Mouse (Mus musculus) kidney, embryonic 16.5 days (tissue): ENCODE data around the gene Fam186a. TPM values are rescaled to one million over a fixed set of nuclear protein-coding genes. Genes with fewer than 3 reads are reported as not detected.
A peak's percentile ranks its signal among the peaks of the same experiment; 100 is the strongest.
"Not testable (repeated sequence)": the region's sequence is repeated elsewhere in the genome, so short reads cannot be mapped to it uniquely, and the experiment has no call there.

Source experiments
- ATAC-seq: fragments of 200-750 bp; cut with Nextera tagmentation; 2 replicates; pipeline ENCODE4 v1.8.0; 2017; ENCODE audit warnings: moderate TSS enrichment; ENCODE audit not compliant: low FRiP score, low TSS enrichment
- H3K27ac ChIP-seq: fragments of 300-500 bp; sonication (generic); 2 replicates; pipeline ENCODE4 v1.5.1; 2014; ENCODE audit warnings: low read length
- H3K27me3 ChIP-seq: fragments of 300-500 bp; sonication (generic); 2 replicates; pipeline ENCODE4 v1.6.1; 2014; ENCODE audit warnings: low read length, control low read depth, mixed read lengths; ENCODE audit not compliant: insufficient read depth
- H3K36me3 ChIP-seq: fragments of 300-500 bp; sonication (generic); 2 replicates; pipeline ENCODE4 v1.6.1; 2014; ENCODE audit warnings: low read length, control low read depth, mixed read lengths; ENCODE audit not compliant: insufficient read depth
- H3K4me1 ChIP-seq: fragments of 300-500 bp; sonication (generic); 2 replicates; pipeline ENCODE4 v1.6.1; 2014; ENCODE audit warnings: low read length, control low read depth, mixed read lengths; ENCODE audit not compliant: insufficient read depth
- H3K4me2 ChIP-seq: fragments of 300-500 bp; sonication (generic); replicated peaks from 2 replicates; pipeline ENCODE4 v1.6.1; 2014; ENCODE audit warnings: low read depth, low read length
- H3K4me3 ChIP-seq: fragments of 300-500 bp; sonication (generic); 2 replicates; pipeline ENCODE4 v1.5.1; 2014; ENCODE audit warnings: mild to moderate bottlenecking, low read length
- H3K9ac ChIP-seq: fragments of 300-500 bp; sonication (generic); replicated peaks from 2 replicates; pipeline ENCODE4 v1.6.1; 2014; ENCODE audit warnings: low read length
- H3K9me3 ChIP-seq: fragments of 300-500 bp; sonication (generic); 2 replicates; pipeline ENCODE4 v1.6.1; 2016; ENCODE audit warnings: low read length, control low read depth
- WGBS: fragments of 180-500 bp; shearing (Covaris S2); extraction: QIAGEN DNeasy Blood & Tissue Kit; methylation state at CpG from one replicate; pipeline ENCODE4 v1.1.7; 2014; 5-methylcytosine and 5-hydroxymethylcytosine counted together
- polyA plus RNA-seq: library from polyadenylated mRNA; unstranded; fragments of >200 nt; fragmentation: Nextera tagmentation; extraction: Ambion mirVana; gene quantifications from 2 replicates; pipeline ENCODE4 v1.2.1, GENCODE M21; 2015

The Fam186a gene
- polyA plus RNA-seq, 1 experiment from 2014 or later, result 0.02 TPM

- not testable (repeated sequence) for H3K4me3 ChIP-seq, H3K9ac ChIP-seq
Measured at GRCm38 (mm10) chr15:99887130-99887529, 79.7 kb downstream of the Fam186a start.

GRCm38 (mm10) chr15:99884038-99884437, 82.8 kb downstream of the Fam186a start:
- H3K4me3 ChIP-seq, result no peak overlapping the region
- no peak overlapping the region for H3K27ac ChIP-seq
- 85% methylated on average over 12 of the region's 12 CpGs for WGBS
- H3K4me2 ChIP-seq, result no peak overlapping the region
- no peaks in the 10 kb centered on the region for H3K27me3 ChIP-seq
- H3K4me1 ChIP-seq, result no peaks in the 10 kb centered on the region
- no peak for ATAC-seq
- no peak overlapping the region for H3K9ac ChIP-seq
- H3K9me3 ChIP-seq, result no peaks in the 10 kb centered on the region
- no peaks in the 10 kb centered on the region for H3K36me3 ChIP-seq

More at GRCm38 (mm10) chr15:99887130-99887529, 79.7 kb downstream of the Fam186a start:
- H3K27ac ChIP-seq, ATAC-seq, H3K4me2 ChIP-seq, H3K36me3 ChIP-seq, H3K27me3 ChIP-seq, H3K9me3 ChIP-seq: not testable (repeated sequence)
- peaks cover 20% of the 10 kb centered on the region for H3K4me1 ChIP-seq
- 96% methylated on average over 2 of the region's 2 CpGs for WGBS

DNA sequence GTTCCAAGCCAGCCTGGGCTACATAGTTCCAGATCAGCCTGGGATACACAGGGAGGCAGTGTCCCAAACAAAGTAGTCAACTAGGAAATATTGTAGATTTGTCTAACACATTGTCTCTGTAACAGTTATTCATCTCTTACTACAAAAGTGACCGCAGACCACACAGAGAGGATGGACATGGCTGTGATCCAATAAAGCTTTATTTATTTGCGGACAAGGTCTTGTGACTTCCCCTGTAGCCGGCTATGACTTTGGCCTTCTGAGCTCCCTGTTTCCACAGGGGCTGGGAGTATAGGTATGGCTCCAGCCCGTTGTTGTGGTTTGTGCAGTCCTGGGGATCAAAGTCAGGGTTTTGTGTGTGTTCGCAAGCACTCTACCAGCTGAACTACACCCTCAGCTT, 88.3 kb downstream of the Fam186a start:
- ATAC-seq, result no peak
- Histone ChIP-seq H3K27me3 (no peaks in the 10 kb centered on the region), H3K4me3 (no peak overlapping the region), H3K36me3 (no peaks in the 10 kb centered on the region), H3K27ac (0 out of 2 replicates have a peak overlapping the region, but pooled peaks have one; percentile 31), H3K9me3 (no peaks in the 10 kb centered on the region), H3K4me2 (no peak overlapping the region), H3K9ac (no peak overlapping the region), H3K4me1 (peaks cover 10% of the 10 kb centered on the region)
- whole genome bisulfite sequencing, result 55% methylated on average over 5 of the region's 5 CpGs

DNA sequence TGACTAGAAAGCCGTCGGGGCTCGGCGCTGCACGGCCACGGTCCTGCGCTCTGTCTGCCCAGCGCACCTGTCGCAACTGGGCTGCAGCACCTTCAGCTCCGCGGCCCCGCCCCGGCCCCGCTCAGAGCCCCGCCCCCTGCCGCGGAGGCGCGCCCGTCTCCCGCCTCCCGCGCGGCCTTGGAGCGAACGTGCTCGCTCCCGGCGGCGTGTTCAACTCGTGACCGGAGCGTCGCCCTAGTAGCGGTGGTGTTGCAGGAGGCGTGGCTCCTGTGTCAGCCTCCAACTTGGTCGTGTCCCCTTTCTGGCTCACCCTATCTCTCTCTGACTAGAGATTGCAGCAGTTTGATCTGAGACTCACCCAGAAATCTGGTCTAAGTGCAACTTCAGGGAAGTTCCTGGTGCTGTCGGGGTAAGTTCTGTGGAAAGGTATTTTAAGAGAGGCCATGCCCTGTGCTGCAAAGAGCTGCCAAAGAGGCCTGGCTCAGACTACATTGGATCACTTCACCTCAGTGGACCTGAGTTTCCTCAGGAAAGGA, 91.5 kb downstream of the Fam186a start, which contains the start of gene Lima1:
Lima1 (minus strand) TSS at position 123 of the 536 bp plus-strand sequence.
- peak within 1 kb of the TSS; percentile 71 for H3K27ac ChIP-seq
- under 1% methylated on average over 38 of the region's 38 CpGs for WGBS
- H3K36me3 ChIP-seq, result no peaks in the 10 kb centered on the region
- peaks cover 10% of the 10 kb centered on the region for H3K4me1 ChIP-seq
- peak within 1 kb of the TSS; percentile 78 for H3K4me3 ChIP-seq
- no peaks in the 10 kb centered on the region for H3K27me3 ChIP-seq
- H3K9me3 ChIP-seq, result no peaks in the 10 kb centered on the region
- ATAC-seq, result peak; percentile 95
- peak within 1 kb of the TSS; percentile 97 for H3K4me2 ChIP-seq
- H3K9ac ChIP-seq, result peak within 1 kb of the TSS; percentile 82

DNA sequence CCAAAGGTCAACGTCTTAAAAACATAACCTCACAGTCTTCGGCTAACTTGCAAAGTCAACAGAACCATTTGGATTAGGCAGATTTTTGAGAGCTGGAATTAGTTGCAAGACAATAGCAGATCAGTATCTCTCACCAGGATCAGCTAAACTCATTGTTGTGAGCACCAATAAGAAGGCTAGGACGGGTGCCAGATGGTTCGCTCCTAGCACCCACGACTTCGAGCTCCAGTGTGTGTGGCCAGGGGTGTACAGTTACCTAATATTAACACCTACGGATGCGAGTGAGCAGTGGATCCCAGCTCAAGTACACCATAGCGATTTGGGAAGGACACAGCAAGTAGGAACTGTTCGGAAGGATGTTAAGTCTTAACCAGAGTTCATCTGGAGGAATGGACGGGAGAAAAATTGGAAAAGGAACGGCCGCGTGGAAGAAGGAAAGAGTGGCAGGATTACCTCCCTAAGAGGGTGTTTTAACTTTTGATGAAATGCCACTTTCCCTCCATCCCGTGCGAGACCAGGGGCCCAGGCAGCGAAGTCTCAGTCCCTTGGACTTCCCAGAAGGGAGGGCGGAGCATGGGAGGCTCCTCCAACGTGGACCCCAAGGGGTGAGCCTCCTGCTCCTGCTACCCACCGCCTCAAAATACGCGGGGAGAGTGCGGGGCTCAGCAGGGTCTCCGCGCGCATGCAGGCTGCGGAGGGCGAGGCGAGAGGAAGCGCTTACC, 92.1 kb downstream of the Fam186a start:
- Histone ChIP-seq H3K9me3 (no peaks in the 10 kb centered on the region), H3K9ac (peak overlapping the region; percentile 82), H3K36me3 (no peaks in the 10 kb centered on the region), H3K27me3 (no peaks in the 10 kb centered on the region), H3K27ac (peak overlapping the region; percentile 23; the same call in 1 of the 2 replicates), H3K4me1 (peaks cover 10% of the 10 kb centered on the region), H3K4me3 (peak overlapping the region; percentile 78), H3K4me2 (peak overlapping the region; percentile 97)
- peak; percentile 75 for ATAC-seq
- 3% methylated on average over 30 of the region's 30 CpGs for WGBS

DNA sequence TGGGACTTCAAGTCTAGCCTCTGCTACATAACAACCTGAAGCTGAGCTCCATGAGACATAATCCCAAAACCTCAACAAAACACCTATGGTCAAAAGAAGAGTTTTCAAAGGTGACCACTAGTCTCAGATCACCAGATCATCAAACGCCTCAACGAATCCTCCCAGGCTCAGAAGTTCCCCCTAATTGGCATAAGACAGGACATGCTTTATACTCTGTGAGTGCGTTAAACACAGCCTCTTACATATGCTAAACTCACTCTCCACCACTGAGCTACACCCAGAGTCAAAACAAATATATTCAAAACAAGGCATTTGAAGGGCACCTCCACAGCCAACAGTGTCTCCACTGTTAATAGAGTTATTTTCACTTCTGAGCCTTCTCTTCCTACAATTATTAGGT, 94.3 kb downstream of the Fam186a start:
- Histone ChIP-seq H3K4me3 (no peak overlapping the region), H3K4me1 (peaks cover 13% of the 10 kb centered on the region), H3K27ac (no peak overlapping the region), H3K9me3 (no peaks in the 10 kb centered on the region), H3K9ac (no peak overlapping the region), H3K36me3 (no peaks in the 10 kb centered on the region), H3K4me2 (no peak overlapping the region), H3K27me3 (no peaks in the 10 kb centered on the region)
- no peak for ATAC-seq
- WGBS, result 79% methylated on average over 3 of the region's 3 CpGs

Other genes starting within 250 kb of the Fam186a start
- 45.4 and 46.1 TPM in 2 replicates for gene Gpd1, start 249.5 kb downstream of the Fam186a start, polyA plus RNA-seq
- 193 and 197 TPM in 2 replicates for gene Cox14, start 241.4 kb downstream of the Fam186a start, polyA plus RNA-seq
- 86.2 and 87.2 TPM in 2 replicates for gene Cers5, start 194.2 kb downstream of the Fam186a start, polyA plus RNA-seq
- gene Lima1, start 91.6 kb downstream of the Fam186a start, polyA plus RNA-seq, result 54.7 and 62.1 TPM in 2 replicates
- 33.7 and 39.6 TPM in 2 replicates for gene Larp4, start 3.0 kb upstream of the Fam186a start, polyA plus RNA-seq
- 8.8 and 11.0 TPM in 2 replicates for gene Dip2b, start 71.6 kb upstream of the Fam186a start, polyA plus RNA-seq